Mouse (Mus musculus): Measurements from ENCODE around the gene Gdf3.
"Not testable (repeated sequence)": the region's sequence is repeated elsewhere in the genome, so short reads cannot be mapped to it uniquely, and the experiment has no call there.

Gene Gdf3

DNA sequence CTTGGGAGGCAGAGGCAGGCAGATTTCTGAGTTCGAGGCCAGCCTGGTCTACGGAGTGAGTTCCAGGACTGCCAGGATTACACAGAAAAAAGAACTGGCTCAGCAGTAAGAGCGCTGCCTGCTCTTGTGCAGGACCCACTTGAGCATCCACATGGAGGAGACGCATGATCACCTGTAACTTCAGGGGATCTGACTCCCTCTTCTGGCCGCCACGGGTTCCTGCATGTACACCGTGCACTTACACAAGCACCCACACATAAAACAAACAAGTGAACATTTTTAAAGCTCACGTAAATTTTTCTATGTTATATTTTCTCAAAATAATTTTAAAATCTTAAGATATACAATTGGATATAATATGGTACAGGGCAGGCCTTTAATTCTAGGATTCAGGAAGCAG is 4.4 kb downstream of the Gdf3 start:
- no peak for DNase-seq (ENCODE audit: low read depth, low spot score)

DNA sequence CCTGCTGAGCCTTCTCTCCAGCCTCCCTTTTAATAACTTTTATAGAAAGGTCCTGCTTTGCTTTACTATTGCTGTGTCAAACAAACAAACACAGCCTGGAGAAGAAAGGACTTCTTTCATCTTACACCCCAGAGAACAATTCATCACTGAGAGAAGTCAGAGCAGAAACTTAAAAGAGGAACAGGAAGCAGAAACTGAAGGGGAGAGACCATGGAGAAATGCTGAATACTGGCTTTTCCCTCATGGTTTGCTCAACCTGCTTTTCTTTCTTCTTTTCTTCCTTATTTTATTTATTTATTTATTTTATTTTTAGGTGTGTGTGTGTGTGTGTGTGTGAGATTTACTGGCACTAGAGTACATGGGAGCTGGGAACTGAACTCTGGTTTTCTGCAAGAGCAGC is 5.6 kb downstream of the Gdf3 start:
- DNase-seq (ENCODE audit: low read depth, low spot score): no peak

DNA sequence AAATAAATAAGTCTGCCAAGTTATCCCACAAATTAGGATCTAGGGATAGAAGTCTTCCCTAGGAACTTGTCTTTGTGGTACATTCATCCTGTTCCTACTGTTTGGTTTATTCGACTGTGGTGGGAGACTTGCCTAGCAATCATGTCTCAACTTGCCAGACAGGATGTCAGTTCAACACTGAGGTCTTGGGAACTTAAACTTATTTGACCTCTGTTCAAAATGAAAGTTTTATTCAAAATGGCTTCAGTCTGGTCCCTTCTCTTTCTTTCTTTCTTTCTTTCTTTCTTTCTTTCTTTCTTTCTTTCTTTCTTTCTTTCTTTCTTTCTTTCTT is 6.9 kb downstream of the Gdf3 start:
- no peak for DNase-seq (ENCODE audit: low read depth, low spot score)

DNA sequence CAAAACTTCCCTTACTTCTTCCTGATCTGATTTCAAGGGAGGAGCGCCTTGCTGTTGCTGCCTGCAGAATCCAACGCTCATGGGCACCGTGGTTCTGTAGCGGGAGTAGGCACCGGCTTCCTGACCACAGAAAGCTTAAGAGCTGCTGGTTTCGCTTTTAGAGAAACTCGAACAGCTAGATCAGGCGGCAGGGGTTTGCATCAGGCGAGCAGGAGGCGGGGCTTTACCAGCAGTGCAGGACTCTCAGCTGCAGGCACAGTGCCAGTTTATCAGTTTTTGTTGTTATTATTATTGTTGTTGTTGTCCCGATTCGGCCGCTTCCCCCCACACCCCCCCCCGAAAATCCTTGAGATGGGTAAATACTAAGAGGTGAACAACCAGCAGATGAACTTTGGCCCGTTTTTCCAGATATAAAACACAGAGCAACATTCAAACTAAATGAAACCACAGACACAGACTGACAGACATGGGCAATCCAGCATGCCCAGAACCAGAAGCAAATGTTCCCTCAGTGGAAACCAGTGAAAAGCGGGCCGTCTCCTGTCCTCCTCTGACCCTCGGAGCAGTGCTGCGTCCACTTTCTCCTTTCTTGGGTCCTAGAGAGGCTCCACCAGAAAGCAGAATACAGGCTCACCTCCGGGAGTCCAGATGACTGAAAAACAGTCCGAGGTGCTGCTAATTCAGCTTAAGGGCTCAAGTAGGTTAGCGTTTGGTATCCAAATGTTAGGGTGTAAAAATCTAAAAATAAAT is 7.5 kb downstream of the Gdf3 start, which contains the start of gene Apobec1:
Gene Apobec1, minus strand, starts transcription at position 203 of the 750 bp plus-strand sequence.
- DNase-seq (ENCODE audit: low read depth, low spot score): no peak

DNA sequence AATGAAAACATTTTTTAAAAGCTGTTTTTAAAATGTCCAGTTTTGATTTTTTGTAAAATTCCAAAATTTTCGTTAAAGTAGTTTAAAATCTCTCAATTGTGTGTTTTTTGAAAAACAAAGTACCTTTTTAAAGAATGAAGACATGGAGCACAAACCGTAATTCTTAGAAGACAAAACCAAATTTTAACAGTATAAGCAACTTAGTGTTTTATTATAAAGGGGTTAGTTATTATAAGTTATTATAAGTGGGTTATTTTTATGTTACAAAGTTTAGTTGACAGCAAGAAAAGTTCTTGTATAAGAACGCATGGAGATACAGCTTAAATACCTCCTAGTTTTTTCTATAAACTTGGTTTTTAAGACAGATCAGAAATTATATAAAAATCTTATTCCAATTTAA is 8.3 kb downstream of the Gdf3 start:
- DNase-seq (ENCODE audit: low read depth, low spot score): no peak

DNA sequence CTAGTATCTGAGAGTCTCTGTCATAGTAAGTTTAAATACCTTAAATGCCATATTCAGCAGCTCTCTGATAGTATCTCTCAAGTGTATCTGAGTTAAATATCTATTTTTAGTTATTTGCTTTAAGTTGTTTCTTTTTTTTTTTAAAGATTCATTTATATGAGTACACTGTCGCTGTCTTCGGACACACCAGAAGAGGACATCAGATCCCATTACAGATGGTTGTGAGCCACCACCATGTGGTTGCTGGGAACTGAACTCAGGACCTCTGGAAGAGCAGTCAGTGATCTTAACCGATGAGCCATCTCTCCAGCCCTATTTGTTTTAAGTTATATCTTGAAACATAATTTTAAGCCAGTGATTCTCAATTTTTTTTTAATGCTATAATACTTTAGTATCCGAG is 8.9 kb downstream of the Gdf3 start:
- no peak for DNase-seq (ENCODE audit: low read depth, low spot score)

DNA sequence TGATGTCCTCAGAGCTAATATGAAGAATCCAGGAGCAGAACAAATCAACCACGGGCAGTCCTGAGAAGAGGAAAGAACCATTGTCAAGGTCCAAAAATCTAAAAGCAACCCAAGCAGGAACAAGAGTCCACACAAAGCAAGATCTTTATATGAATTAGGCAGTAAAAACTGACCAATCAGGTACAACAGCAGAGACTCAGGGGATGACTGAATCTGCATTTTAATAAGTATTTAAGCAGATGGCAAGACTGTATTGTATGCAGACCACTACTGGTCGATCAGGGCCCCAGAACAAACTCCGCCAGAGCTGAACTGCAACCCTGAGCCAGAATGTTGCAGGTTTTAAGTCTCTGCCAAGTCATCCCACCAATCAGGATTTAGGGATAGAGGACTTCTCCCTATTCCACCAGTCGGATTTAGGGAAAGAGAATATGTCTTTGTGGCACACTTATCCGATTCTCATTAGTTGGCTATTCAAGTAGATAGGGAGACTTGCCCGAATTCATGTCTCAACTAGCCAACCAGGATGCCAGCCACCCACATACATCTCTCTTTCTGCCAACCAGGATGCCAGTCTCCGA is 9.7 kb downstream of the Gdf3 start:
- no peak for DNase-seq (ENCODE audit: low read depth, low spot score)

DNA sequence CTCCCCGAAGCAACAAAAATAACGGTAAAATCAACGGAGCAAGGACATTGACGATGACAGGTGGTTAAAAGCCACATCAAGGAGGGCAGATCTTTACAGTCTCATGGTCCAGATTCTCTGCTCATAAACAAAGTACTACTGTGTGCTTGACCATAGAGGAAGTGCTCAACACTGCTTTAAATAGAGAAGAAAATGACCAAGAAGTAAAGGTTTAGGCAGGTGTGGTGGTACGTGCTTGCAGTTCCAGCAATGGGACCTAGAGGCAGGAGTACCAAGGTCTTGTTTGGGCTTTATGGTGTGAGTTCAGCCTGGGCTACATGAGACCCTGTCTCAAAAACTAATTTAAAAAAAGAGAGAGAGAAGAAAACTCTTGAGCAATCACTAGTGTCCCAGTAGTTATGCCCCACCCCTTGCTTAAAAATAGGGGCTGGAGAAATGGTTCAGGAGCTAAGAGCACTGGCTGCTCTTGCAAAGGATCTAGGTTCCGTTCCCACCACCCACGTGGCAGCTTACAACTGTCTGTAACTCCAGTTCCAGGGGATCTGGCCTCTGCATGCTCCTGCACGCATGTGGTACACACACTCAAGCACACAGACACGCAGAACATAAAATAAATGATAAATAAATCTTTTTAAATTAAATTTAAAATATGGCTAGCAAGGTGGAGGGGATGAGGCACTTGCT is 10.7 kb downstream of the Gdf3 start:
- DNase-seq (ENCODE audit: low read depth, low spot score): no peak

DNA sequence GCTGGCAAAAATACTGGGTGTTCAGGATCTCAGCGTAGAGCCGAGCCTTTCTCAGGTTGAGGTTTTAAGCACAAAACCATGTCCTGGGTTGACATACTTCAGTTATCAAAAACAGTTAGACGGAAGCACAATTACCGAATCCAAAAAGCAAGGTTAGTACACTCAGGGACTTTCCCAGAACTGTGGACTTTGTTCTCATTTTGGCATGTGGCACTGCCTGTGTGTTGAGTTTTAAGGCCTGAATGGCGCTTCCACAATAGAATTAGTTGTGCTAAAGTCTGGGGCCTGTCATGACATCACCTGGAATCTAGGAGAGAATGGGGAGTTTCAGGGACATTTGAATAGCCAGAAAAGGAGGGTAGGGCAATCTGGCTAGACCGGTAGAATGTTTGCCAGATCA is 11.5 kb downstream of the Gdf3 start:
- no peak for DNase-seq (ENCODE audit: low read depth, low spot score)

DNA sequence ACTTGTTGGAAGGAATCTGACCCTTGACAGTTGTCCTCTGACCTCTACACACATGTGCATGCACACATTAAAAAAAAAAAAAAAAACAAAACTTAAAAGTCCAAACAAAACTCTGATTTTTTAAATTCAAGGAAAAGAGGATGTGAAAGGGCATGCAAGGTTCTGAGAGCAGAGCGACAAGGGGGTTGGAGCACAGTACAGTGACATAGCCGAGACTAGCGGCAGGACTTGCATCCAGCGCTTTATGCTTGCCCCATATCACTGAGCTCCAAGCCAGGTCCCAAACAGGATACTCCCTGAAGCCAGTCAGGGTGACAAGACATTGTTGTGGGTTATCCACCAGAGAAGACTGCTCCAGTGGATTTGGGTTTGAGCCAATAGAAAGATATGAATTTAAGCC is 11.9 kb downstream of the Gdf3 start:
- no peak for DNase-seq (ENCODE audit: low read depth, low spot score)

DNA sequence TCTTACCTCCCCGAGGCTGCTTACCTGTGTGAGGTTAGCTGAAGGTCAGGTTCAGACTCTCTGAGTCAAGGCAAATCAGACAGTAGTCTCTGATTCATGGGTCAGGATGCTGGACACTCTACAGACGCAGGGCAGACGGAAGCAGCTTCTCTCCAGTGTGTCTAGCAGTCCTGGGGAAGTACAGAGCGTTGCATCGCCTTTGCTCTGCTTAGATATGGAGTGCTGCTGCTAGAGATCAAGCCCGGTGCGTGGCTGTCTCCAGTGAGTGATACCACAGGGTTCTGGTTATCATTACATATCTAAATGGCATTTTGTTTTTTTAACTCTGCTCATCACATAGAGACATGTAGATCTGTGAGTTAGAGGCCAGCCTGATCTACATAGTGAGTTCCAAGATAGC is 13.3 kb downstream of the Gdf3 start:
- DNase-seq (ENCODE audit: low read depth, low spot score): no peak

DNA sequence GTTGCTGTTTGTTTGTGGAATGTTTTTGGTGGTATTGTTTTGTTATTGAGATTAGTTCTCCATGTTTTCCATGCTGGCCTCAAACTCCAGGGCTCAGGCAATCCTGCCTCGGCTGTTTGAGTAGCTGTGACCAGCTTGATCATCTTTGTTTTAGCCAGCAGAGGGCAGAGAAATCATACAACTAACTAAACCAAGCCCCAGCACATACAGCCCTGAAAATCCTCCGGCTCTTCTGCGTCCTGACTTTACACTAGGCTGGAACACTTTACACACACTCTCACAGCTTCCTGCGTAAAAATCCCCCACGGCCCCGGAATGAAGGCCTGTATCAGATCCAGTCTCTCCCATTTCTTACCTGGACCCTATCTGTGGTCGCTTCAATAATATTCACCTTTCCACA is 14.2 kb downstream of the Gdf3 start:
- no peak for DNase-seq (ENCODE audit: low read depth, low spot score)

DNA sequence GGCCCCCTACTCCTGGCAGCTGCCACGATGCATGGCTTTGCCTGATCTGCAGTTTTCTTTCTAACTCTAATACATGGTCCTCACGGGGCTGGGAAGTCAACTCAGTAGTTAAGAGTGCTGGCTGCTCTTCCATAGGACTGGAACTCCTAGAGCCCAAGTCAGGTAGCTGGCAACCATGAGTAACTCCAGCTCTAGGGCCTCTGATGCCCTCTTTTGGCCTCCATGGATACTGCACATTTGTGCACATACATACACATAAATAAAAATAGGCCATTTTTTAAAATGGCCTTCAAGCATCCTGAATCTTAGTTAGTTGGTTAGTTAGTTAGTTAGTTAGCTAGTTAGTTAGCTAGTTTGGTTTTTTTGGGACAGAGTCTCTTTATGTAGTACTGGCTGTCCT is 17.0 kb downstream of the Gdf3 start:
- DNase-seq (ENCODE audit: low read depth, low spot score): no peak

DNA sequence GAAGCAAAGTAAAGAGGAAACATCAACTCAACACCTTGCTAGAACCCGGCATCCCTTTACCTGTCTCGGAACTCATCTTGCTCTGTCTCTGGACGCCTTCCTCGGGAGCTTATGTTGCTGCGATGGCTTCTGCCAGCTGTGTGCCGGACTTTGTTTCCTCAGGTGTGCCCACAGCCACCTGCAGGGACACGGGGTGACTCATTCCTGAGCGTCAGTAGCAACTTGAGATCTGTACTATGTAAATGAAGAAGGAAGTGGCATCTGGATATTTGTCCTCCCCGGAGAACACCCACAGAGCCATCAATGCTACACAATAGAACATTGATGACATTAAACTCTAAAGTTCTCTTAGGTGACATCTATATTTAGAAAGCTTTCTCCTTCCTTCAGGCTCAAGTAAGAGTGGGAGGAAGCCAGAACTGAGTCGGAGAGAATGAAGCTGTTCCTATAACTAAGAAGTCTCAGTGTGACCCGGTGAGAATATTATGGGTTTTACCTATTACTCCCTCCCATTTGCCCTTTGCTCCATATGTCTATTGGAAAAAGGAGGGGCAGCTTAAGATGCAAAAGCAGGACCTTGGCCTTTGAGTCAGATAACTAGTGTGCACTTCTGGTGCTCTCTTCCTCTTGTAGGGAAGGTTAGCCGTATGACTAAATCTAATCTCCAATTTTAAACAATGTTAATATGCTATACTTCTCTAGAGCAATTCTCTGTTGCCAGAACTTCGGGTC is 18.7 kb downstream of the Gdf3 start:
- DNase-seq (ENCODE audit: low read depth, low spot score): no peak

DNA sequence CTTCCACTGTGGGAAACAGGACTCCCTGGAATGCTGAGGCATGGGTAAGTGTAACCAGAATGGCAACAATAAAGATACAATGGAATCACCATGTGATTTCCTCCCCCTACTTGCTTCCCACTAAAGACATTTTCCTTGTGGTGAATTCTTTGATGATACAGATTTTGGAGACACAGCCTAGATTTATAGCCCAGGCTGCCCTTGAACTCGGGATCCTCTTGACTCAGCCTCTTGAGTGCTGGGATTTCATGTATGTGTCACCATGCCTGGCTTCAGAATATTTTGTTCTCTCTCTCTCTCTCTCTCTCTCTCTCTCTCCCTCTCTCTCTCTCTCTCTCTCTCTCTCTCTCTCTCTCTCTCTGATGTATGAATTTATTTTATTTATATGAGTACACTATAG is 30.8 kb downstream of the Gdf3 start:
- DNase-seq (ENCODE audit: low read depth, low spot score): no peak

DNA sequence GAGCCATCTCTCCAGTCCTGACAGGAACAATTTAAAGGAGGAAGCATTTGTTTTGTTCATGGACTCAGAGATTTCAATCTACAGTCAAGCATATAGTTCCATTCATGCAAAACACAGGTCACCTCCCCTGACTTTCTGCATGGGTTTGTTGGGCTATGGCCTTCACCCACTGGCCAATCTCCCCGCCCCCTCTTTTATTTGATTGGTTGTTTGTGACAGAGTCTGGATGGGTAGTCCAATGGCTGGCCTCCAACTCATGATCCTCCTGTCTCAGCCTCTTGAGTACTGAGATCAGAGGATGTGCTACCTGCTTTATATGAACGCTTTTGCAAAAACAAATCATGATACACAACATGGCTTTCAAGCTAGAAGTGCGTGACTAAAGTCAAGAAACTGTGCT is 32.9 kb downstream of the Gdf3 start:
- no peak for DNase-seq (ENCODE audit: low read depth, low spot score)

DNA sequence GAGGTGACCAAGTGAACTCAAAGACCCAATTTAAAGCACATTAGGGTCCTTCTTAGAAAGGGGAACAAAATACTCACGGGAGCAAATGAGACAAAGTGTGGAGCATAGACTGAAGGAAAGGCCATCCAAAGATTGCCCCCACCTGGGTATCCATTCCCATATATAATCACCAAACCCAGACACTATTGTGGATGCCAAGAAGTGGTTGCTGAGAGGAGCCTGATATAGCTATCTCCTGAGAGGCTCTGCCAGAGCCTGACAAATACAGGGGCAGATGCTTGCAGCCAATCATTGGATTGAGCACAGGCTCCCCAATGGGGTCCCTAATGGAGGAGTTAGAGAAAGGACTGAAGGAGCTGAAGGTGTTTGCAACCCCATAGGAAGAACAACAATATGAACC is 34.9 kb downstream of the Gdf3 start:
- not testable (repeated sequence) for DNase-seq (ENCODE audit: low read depth, low spot score)

DNA sequence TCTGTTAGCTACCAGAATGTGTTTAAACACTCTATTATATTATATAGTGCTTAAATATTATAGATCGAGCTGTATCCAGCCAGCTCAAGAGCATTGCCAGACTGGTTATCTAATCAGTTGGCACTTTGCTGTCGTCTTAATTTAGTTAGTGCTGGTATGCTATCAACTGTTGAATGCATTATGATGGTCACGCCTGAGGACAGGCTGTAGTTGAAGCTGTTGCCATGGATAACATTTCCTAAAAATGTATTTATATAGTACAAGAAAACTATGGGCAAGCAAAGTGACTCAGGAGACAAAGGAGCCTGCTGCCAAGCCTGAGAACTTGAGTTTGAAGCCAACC is 38.3 kb downstream of the Gdf3 start:
- DNase-seq (ENCODE audit: low read depth, low spot score): no peak

DNA sequence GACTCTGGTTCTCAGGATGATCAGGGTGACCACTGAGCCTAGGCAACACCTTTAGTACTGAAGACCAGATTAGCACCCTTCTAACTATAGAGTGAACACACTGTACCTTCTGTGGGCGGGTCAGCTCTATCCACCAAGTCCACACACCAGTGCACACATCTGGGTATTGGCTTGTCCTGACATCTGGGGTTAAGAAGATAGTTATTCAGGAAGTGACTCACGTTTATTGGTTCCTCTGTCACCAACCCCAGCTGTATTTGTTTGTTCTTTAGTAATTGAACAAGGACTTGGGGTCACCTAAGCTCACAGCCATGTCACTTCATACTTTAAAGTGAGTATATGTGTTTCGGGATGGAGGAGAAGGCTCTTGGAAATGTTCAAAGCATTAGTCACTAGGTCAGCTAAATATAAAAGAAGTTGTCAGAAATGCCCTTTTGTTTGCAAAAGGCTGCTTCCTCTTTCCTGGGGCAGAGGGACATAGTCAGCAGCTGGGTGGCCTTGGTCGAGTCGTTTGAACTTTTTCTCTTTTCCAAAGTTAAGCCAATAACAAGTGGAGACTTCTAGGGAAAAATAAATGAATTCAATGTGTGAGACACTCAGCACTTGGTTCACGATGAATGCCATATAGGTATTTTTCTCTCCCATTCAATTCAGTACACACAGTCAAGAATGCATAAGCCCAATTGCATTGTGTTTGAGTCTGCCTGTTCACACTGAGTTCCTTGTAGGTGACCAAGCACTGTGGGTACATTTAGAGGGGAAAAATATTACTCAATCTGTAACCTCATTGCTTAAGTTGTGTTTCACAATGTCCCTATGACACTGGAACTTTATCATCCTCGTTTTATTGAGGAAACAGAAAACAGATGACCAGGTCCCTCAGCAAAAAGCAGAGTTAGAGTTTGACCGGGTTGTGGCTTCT is 38.9 kb downstream of the Gdf3 start:
- no peak for DNase-seq (ENCODE audit: low read depth, low spot score)

DNA sequence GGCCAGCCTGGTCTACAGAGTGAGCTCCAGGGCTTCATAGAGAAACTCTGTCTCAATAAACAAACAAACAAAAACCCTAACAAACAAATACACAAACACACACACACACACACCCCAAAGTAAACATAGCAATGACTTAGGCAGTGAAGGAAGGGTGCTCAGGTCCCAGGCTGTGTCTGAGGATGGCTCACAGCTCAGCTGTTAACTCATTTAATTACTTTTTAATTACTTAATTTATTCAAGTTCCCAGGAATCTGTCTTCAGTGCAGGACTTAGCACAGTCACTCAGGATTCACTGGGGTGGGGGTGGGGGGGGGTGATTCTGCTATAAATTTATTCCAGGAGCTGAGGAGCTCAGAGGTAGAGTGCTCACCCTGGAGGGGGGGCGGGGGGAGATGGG is 40.1 kb downstream of the Gdf3 start:
- DNase-seq (ENCODE audit: low read depth, low spot score): no peak

DNA sequence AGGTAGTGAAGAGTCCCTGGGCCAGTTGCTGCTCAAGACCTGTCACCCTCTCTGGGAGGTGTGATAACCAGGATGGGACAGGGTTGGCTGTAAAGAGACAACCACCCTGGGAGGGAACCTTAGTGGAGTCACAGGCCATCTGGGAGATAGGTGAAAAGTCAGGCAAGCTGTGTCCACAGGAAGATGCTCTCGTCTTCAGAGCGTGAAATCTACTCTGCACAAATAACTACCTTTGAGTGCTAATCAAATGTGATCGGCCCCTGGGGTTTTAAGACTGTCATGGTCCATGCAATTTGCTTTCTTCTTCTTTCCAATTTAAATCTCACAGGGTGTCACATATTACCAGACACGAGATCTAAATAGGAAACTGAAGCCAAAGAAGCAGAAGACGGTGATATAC is 40.8 kb downstream of the Gdf3 start:
- no peak for DNase-seq (ENCODE audit: low read depth, low spot score)

Measured in WW6 (cell line).